Mouse (Mus musculus) testis, adult 2 months (tissue): ENCODE measurements around the gene Limk2. TPM values are rescaled to one million over a fixed set of nuclear protein-coding genes. Genes with fewer than 3 reads are reported as not detected.

Experiments
- H3K27ac ChIP-seq: fragments of 200-500 bp; 2 replicates; pipeline ENCODE4 v1.5.1; 2012; ENCODE audit warnings: low read depth, low read length; ENCODE audit not compliant: control insufficient read depth, insufficient read depth
- H3K27me3 ChIP-seq: fragments of 200-500 bp; 2 replicates; pipeline ENCODE4 v1.6.1; 2012; ENCODE audit warnings: mild to moderate bottlenecking, low read length, moderate library complexity; ENCODE audit not compliant: control insufficient read depth, insufficient read depth
- H3K36me3 ChIP-seq: fragments of 200-500 bp; 2 replicates; pipeline ENCODE4 v1.6.1; 2012; ENCODE audit warnings: mild to moderate bottlenecking, low read length; ENCODE audit not compliant: control insufficient read depth, insufficient read depth
- H3K4me1 ChIP-seq: fragments of 200-500 bp; 2 replicates; pipeline ENCODE4 v1.6.1; 2012; ENCODE audit warnings: low read length; ENCODE audit not compliant: control insufficient read depth, insufficient read depth
- H3K4me3 ChIP-seq: fragments of 200-500 bp; 2 replicates; pipeline ENCODE4 v1.5.1; 2012; ENCODE audit warnings: low read depth, mild to moderate bottlenecking, low read length, moderate library complexity, mixed read lengths; ENCODE audit not compliant: control insufficient read depth
- CTCF ChIP-seq: fragments of 200-500 bp; IDR thresholded peaks from 2 replicates; pipeline ENCODE4 v1.5.1; 2012; ENCODE audit warnings: low read depth, mild to moderate bottlenecking, inconsistent platforms, low read length, moderate library complexity; ENCODE audit not compliant: control insufficient read depth, insufficient read depth, insufficient replicate concordance
- POLR2A ChIP-seq: fragments of 200-500 bp; IDR thresholded peaks from 2 replicates; pipeline ENCODE4 v1.6.1; 2012; ENCODE audit warnings: low read depth, mild to moderate bottlenecking, inconsistent platforms, low read length, moderate library complexity; ENCODE audit not compliant: control insufficient read depth
- polyA plus RNA-seq: library from polyadenylated mRNA; depleted of rRNA; stranded (reverse); fragments of >200 nt; gene quantifications from 2 replicates; pipeline ENCODE4 v1.2.3, GENCODE M21; 2012

Limk2 gene
- polyA plus RNA-seq, 1 experiment: 48.6 TPM

DNA sequence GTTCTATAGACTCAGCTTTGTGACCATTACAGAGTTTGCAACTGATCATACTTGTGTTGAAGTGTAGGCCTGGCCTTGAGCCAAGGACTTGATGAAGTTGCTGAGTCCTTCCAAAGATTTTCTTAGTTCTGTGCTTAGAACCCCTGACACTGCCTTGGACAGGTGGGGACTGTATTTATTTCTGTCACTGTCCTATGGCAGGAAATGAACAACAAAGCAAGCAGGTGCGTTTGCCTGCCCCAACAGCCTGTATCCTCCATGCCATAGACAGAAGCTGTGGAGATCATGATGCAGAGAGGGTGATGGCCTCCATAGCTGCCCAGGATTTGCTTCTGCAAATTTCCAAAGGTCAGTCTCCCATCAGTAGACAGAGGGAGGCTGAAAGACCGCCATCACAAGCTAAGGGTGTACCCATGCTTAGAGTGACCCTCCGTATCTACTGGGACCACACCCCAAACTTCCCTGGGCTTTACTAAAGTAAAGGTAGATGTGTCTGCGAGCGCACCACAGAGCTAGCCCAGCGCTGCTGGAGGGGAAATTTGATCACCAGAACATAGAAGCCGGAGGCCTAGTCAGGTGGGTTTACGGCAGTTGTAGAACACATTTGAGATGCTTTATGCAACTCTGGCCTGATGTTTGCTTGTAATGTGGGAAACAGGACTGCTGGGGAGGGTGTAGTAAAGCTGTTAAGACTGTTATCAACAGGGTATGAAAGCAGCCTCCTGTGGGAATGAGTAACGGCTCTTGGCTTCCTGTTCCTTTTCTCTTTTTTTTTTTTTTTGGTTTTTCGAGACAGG is 98.0 kb downstream of the Limk2 start:
- Histone ChIP-seq H3K27me3 (no peaks in the 10 kb centered on the region), H3K36me3 (no peaks in the 10 kb centered on the region), H3K27ac (no peak overlapping the region), H3K4me1 (no peaks in the 10 kb centered on the region), H3K4me3 (no peak overlapping the region)
- TF ChIP-seq POLR2A: no peak
- TF ChIP-seq CTCF: no peak

DNA sequence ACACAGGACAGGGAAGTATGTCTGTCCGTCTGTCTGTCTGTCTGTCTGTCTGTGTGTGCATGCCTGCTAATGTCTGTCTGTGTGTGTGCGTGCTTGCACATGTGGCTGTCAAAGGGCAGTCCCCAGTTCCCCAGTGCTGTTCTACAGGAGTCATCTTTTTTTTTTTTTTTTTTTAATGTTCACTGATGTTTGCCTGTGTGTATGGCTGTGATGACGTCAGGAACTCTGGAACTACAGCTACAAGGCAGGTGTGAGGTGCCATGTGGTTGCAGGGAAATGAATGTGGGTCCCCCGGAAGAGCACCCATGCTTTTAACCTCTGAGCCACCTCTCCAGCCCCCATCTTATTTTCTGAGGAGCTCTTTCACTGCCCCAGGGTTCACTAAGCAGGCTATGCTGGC is 99.1 kb downstream of the Limk2 start:
- H3K4me3 ChIP-seq: no peak overlapping the region
- H3K27ac ChIP-seq: no peak overlapping the region
- TF ChIP-seq POLR2A: no peak
- TF ChIP-seq CTCF: no peak
- no peaks in the 10 kb centered on the region for H3K27me3 ChIP-seq
- H3K4me1 ChIP-seq: no peaks in the 10 kb centered on the region
- H3K36me3 ChIP-seq: no peaks in the 10 kb centered on the region

DNA sequence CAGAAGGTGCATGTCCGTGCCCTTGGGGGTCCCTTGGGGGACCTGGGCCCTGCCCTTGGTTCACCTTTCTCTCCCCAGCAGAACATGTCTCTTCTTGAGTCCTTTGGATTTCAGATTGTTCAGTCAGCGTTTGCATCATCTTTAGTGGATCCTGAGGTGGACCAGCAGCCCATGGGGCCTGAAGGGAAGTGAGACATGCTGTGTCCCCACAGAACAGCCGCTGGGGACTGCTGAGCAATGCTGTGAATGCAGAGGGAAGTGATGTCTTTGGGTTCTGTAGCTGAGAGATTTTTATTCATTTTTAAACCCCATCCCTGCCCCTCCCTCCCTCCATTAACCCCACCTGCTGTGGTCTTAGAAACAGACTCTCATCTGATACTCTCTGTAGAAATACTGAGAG is 101.1 kb downstream of the Limk2 start:
- Histone ChIP-seq H3K36me3 (no peaks in the 10 kb centered on the region), H3K27ac (no peak overlapping the region), H3K4me3 (no peak overlapping the region), H3K27me3 (no peaks in the 10 kb centered on the region), H3K4me1 (no peaks in the 10 kb centered on the region)
- no peak for TF ChIP-seq POLR2A
- TF ChIP-seq CTCF: no peak

DNA sequence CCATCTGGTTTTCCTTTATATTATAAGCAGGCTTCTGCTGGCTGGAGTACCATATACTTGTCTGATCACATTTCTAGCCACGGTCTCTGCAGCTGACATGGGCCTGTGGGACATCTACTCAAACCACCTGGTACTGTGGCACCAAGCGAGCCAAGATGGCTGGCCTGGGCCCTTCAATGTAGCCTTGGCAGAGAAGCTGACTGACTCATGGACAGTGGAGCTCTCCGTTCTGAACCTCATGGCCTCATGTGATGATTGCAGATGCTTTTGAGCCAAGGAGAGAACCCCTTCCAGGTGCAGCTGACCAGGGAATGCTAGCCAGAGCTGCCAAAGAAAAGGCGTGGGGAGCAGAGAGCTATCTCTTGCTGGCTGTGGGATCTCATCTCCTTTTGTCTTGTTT is 103.2 kb downstream of the Limk2 start:
- H3K27ac ChIP-seq: no peak overlapping the region
- H3K4me3 ChIP-seq: no peak overlapping the region
- no peaks in the 10 kb centered on the region for H3K4me1 ChIP-seq
- TF ChIP-seq CTCF: no peak
- TF ChIP-seq POLR2A: no peak
- no peaks in the 10 kb centered on the region for H3K36me3 ChIP-seq
- H3K27me3 ChIP-seq: no peaks in the 10 kb centered on the region

DNA sequence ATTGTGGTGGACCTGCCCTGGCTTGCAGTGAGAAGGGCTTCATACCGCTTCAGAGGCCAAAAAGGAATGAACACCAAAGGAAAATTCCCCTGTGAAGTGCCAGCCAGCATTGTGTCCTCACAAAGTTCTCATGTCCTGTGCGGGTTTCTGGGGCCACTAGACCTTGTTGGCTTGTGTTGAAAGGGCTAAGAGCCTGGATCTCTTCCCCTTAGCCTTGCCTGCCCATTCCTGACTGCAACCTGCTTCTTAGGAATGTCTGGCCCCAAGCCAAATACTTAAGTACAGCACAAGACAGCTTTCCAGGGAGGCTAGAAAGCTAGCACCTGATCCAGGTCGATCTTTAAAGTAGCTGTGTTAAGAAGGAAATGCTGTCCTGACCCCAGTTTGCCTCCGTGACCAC is 106.2 kb downstream of the Limk2 start:
- Histone ChIP-seq H3K4me1 (no peaks in the 10 kb centered on the region), H3K4me3 (no peak overlapping the region), H3K27me3 (no peaks in the 10 kb centered on the region), H3K27ac (no peak overlapping the region), H3K36me3 (no peaks in the 10 kb centered on the region)
- TF ChIP-seq CTCF: no peak
- no peak for TF ChIP-seq POLR2A

DNA sequence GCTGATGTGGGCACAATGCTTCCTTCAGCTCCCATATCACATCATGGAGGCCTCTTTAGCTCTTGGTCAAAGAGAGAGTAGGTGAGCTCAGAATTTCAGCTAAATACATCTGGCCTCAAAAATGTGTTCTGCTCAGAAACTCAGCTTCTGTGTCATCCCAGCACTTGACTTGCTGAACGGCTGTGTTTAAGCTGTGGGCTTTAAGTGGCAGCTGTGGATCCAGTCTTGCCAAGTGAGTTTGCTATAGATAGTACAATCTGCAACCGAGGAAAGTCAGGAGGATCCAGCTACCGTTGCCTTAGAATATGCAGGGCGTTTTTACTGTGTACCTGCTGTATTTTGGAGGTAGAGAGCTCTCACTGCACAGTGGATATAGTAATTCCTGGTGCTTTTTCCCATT is 106.6 kb downstream of the Limk2 start:
- no peaks in the 10 kb centered on the region for H3K27me3 ChIP-seq

DNA sequence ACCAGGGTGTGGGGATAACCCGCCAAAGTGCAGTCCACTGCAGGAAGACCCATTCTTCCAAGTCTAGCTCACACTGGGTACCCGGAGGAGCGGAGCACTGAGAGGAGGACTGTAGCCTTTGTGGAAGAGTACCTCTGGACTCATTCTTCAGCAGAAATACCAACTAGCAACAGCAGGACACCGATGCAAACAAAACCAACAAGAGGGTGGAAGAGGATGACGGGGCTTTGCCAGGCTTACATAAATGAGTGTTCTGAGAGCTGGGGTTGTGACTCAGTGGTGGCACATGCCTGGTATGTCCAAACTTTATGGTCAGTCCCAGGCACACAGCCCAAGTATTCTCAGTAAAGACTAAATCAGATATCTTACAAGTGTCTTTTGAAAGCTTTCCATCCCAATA is 107.9 kb downstream of the Limk2 start:
- no peaks in the 10 kb centered on the region for H3K36me3 ChIP-seq
- H3K27ac ChIP-seq: no peak overlapping the region
- no peaks in the 10 kb centered on the region for H3K4me1 ChIP-seq
- no peaks in the 10 kb centered on the region for H3K27me3 ChIP-seq
- TF ChIP-seq POLR2A: no peak
- TF ChIP-seq CTCF: no peak
- no peak overlapping the region for H3K4me3 ChIP-seq

More for the DNA sequence above, 106.6 kb downstream of the Limk2 start:
- Histone ChIP-seq H3K27ac (no peak overlapping the region), H3K4me3 (no peak overlapping the region), H3K36me3 (no peaks in the 10 kb centered on the region), H3K4me1 (no peaks in the 10 kb centered on the region)
- TF ChIP-seq POLR2A (no peak), CTCF (no peak)

DNA sequence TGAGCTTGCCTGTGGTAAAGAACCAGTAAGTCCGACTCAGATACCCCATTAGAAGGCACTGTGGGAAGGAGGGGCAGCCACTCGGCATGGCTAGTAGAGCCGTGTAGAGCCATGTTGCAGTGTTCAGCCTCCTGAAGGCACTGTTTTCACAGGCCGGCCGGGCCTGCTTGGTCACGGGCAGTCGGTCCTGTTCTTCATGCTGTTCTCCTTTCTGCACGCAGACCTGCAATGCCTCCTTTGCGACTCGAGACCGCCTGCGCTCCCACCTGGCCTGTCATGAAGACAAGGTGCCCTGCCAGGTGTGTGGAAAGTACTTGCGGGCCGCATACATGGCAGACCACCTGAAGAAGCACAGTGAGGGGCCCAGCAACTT is 110.2 kb downstream of the Limk2 start:
- no peaks in the 10 kb centered on the region for H3K4me1 ChIP-seq
- no peak overlapping the region for H3K27ac ChIP-seq
- no peaks in the 10 kb centered on the region for H3K27me3 ChIP-seq
- TF ChIP-seq POLR2A: no peak
- no peak for TF ChIP-seq CTCF
- no peaks in the 10 kb centered on the region for H3K36me3 ChIP-seq
- no peak overlapping the region for H3K4me3 ChIP-seq
